Mouse (Mus musculus) hindbrain, embryonic 14.5 days (tissue): ENCODE results near the gene Olfr1335. TPM values are rescaled to one million over a fixed set of nuclear protein-coding genes. Genes with fewer than 3 reads are reported as not detected.
"Not testable (repeated sequence)": the region's sequence is repeated elsewhere in the genome, so short reads cannot be mapped to it uniquely, and the experiment has no call there.

Experiments
- ATAC-seq: fragments of 200-750 bp; cut with Nextera tagmentation; 2 replicates; pipeline ENCODE4 v1.8.0; 2017; ENCODE audit warnings: moderate number of reproducible peaks, mild to moderate bottlenecking, moderate TSS enrichment, moderate library complexity; ENCODE audit not compliant: low FRiP score
- DNase-seq: peaks from one replicate; pipeline ENCODE4 v3.0.0-alpha.2; 2015; ENCODE audit warnings: low spot score
- H3K27ac ChIP-seq: fragments of 300-500 bp; sonication (generic); 2 replicates; pipeline ENCODE4 v1.5.1; 2014; ENCODE audit warnings: mild to moderate bottlenecking, moderate library complexity
- H3K27me3 ChIP-seq: fragments of 300-500 bp; sonication (generic); 2 replicates; pipeline ENCODE4 v1.6.1; 2014; ENCODE audit warnings: mild to moderate bottlenecking, low read length, mixed read lengths; ENCODE audit not compliant: control insufficient read depth, insufficient read depth
- H3K36me3 ChIP-seq: fragments of 300-500 bp; sonication (generic); replicated peaks from 2 replicates; pipeline ENCODE4 v1.6.1; 2014; ENCODE audit not compliant: control insufficient read depth, insufficient read depth
- H3K4me1 ChIP-seq: fragments of 300-500 bp; sonication (generic); replicated peaks from 2 replicates; pipeline ENCODE4 v1.6.1; 2014; ENCODE audit warnings: antibody characterized with exemption, low read length, mixed read lengths; ENCODE audit not compliant: control insufficient read depth, insufficient read depth
- H3K4me2 ChIP-seq: fragments of 300-500 bp; sonication (generic); replicated peaks from 2 replicates; pipeline ENCODE4 v1.6.1; 2014; ENCODE audit warnings: mild to moderate bottlenecking, moderate library complexity
- H3K4me3 ChIP-seq: fragments of 300-500 bp; sonication (generic); replicated peaks from 2 replicates; pipeline ENCODE4 v1.5.1; 2014; ENCODE audit warnings: mild to moderate bottlenecking, low read length
- H3K9ac ChIP-seq: fragments of 300-500 bp; sonication (generic); 2 replicates; pipeline ENCODE4 v1.6.1; 2014
- H3K9me3 ChIP-seq: fragments of 300-500 bp; sonication (generic); 2 replicates; pipeline ENCODE4 v1.6.1; 2016; ENCODE audit warnings: low read length; ENCODE audit not compliant: control insufficient read depth
- whole genome bisulfite sequencing: fragments of 180-500 bp; shearing (Covaris S2); extraction: QIAGEN DNeasy Blood & Tissue Kit; methylation state at CpG from one replicate; pipeline ENCODE4 v1.1.7; 2014; 5-methylcytosine and 5-hydroxymethylcytosine counted together
- polyA plus RNA-seq: library from polyadenylated mRNA; unstranded; fragments of >200 nt; fragmentation: Nextera tagmentation; extraction: Ambion mirVana; gene quantifications from 2 replicates; pipeline ENCODE4 v1.2.1, GENCODE M21; 2014

The Olfr1335 gene
- not detected in 2 replicates for polyA plus RNA-seq

- 94% methylated on average over 4 of the region's 4 CpGs for WGBS
Observed at GRCm38 (mm10) chr4:118809844-118810243, at the start of gene Olfr1335. Gene Olfr1335 (minus strand): TSS chr4:118809944.

GRCm38 (mm10) chr4:118836179-118836578 is 26.4 kb upstream of the Olfr1335 start, which contains the start of gene Olfr1333:
Gene Olfr1333 (minus strand): TSS chr4:118836279.
- ATAC-seq (no peak), DNase-seq (no peak)
- Histone ChIP-seq H3K36me3 (no peaks in the 10 kb centered on the region), H3K9ac (no peak within 1 kb of the TSS), H3K4me2 (no peak within 1 kb of the TSS), H3K4me1 (no peaks in the 10 kb centered on the region), H3K4me3 (no peak within 1 kb of the TSS), H3K27ac (no peak within 1 kb of the TSS), H3K27me3 (no peaks in the 10 kb centered on the region), H3K9me3 (no peaks in the 10 kb centered on the region)
- 97% methylated on average over 1 of the region's 1 CpGs for WGBS

More at GRCm38 (mm10) chr4:118809844-118810243, at the start of gene Olfr1335:
- DNase-seq (no peak), ATAC-seq (no peak)
- no peak within 1 kb of the TSS for H3K9ac ChIP-seq
- no peaks in the 10 kb centered on the region for H3K36me3 ChIP-seq
- H3K9me3 ChIP-seq, result no peaks in the 10 kb centered on the region
- no peaks in the 10 kb centered on the region for H3K27me3 ChIP-seq
- H3K4me3 ChIP-seq, result no peak within 1 kb of the TSS
- H3K4me2 ChIP-seq, result no peak within 1 kb of the TSS
- no peaks in the 10 kb centered on the region for H3K4me1 ChIP-seq
- H3K27ac ChIP-seq, result no peak within 1 kb of the TSS

- Histone ChIP-seq H3K9ac (no peak overlapping the region), H3K4me3 (no peak overlapping the region), H3K27me3 (no peaks in the 10 kb centered on the region), H3K4me1 (no peaks in the 10 kb centered on the region), H3K27ac (no peak overlapping the region), H3K4me2 (no peak overlapping the region), H3K36me3 (no peaks in the 10 kb centered on the region), H3K9me3 (no peaks in the 10 kb centered on the region)
- DNase-seq, result no peak
- WGBS, result 98% methylated on average over 1 of the region's 1 CpGs
- no peak for ATAC-seq
Observed at GRCm38 (mm10) chr4:118818921-118819320, 9.2 kb upstream of the Olfr1335 start.

DNA sequence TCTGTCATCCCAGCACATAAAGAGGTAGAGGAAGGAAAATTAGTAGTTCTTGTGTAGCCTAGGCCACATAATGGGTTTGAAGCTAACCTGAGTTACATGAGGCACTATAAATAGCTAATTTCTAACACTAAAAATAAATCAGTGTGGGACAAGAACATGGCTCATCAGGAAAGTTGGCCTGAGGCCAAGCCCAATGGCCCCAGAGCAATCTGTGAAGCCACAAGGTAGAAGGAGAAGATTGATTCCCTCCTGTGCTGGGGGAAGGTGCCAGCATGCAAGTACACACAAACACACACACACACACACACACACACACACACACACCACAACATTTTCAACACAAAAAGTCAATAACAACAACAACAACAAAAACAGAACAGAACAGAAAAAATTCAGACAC is 16.9 kb downstream of the Olfr1335 start:
- not testable (repeated sequence) for H3K9ac ChIP-seq, H3K4me1 ChIP-seq, DNase-seq, H3K27me3 ChIP-seq, H3K27ac ChIP-seq, H3K4me3 ChIP-seq, H3K36me3 ChIP-seq, H3K4me2 ChIP-seq, ATAC-seq, H3K9me3 ChIP-seq

GRCm38 (mm10) chr4:118782486-118782885 is 27.3 kb downstream of the Olfr1335 start, which contains the start of gene Olfr1337:
Gene Olfr1337 (minus strand): TSS chr4:118782586.
- Histone ChIP-seq H3K9me3 (no peaks in the 10 kb centered on the region), H3K9ac (no peak within 1 kb of the TSS), H3K4me3 (no peak within 1 kb of the TSS), H3K27ac (no peak within 1 kb of the TSS), H3K36me3 (no peaks in the 10 kb centered on the region), H3K4me1 (no peaks in the 10 kb centered on the region), H3K4me2 (no peak within 1 kb of the TSS), H3K27me3 (no peaks in the 10 kb centered on the region)
- ATAC-seq (no peak), DNase-seq (no peak)
- 89% methylated on average over 2 of the region's 2 CpGs for WGBS

Other genes starting within 250 kb of the Olfr1335 start
- 1.7 and 3.1 TPM in 2 replicates for gene Cfap57, start 189.2 kb downstream of the Olfr1335 start, polyA plus RNA-seq
- 102 TPM in 2 replicates for gene Ebna1bp2, start 189.1 kb downstream of the Olfr1335 start, polyA plus RNA-seq
- not detected in 2 replicates for gene Olfr62, start 151.0 kb downstream of the Olfr1335 start, polyA plus RNA-seq
- gene Olfr1342, start 117.2 kb downstream of the Olfr1335 start, polyA plus RNA-seq, result not detected in 2 replicates
- gene Olfr1341, start 106.4 kb downstream of the Olfr1335 start, polyA plus RNA-seq, result not detected in 2 replicates
- gene Olfr1340, start 89.8 kb downstream of the Olfr1335 start, polyA plus RNA-seq, result not detected in 2 replicates
- not detected in 2 replicates for gene Olfr1339, start 77.8 kb downstream of the Olfr1335 start, polyA plus RNA-seq
- not detected in 2 replicates for gene Olfr1338, start 51.2 kb downstream of the Olfr1335 start, polyA plus RNA-seq
- gene Olfr1337, start 27.4 kb downstream of the Olfr1335 start, polyA plus RNA-seq, result not detected in 2 replicates
- not detected in 2 replicates for gene Olfr1333, start 26.3 kb upstream of the Olfr1335 start, polyA plus RNA-seq
- not detected in 2 replicates for gene Olfr1331, start 54.7 kb upstream of the Olfr1335 start, polyA plus RNA-seq
- gene Olfr1330, start 78.7 kb upstream of the Olfr1335 start, polyA plus RNA-seq, result not detected in 2 replicates
- gene Olfr1329, start 107.5 kb upstream of the Olfr1335 start, polyA plus RNA-seq, result not detected in 2 replicates
- gene Olfr1328, start 128.7 kb upstream of the Olfr1335 start, polyA plus RNA-seq, result not detected in 2 replicates
- gene Lao1, start 151.6 kb upstream of the Olfr1335 start, polyA plus RNA-seq, result not detected in 2 replicates